Mouse (Mus musculus): ENCODE measurements at regions not wholly inside any gene's neighbourhood (a gene's known extent, or its start where the extent isn't known, plus 50 kb on each side); places are given as distances from the start of the nearest gene placed in this dataset.

DNA sequence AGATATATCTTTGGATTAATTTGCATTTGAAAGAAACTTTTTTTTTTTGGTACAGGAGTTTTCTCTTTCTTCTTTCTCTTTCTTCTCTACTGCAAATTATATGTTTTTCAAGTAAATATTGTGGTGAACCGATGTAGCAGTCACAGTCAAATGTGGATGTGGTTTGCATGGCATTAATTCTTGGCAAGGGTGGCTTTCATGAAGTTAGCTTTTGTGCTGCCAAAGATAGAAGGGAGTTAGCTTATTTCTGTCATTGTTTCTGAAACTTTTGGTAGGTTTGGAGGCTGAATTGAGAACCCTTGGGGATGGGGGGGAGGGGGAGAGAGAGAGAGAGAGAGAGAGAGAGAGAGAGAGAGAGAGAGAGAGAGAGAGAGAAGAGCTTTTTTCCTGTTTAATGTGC lies 166.1 kb upstream of the Ubash3b start:
- no peaks in the 10 kb centered on the region for H3K9me3 ChIP-seq
- H3K4me1 ChIP-seq (replicated peaks), result peaks cover 47% of the 10 kb centered on the region
- ATAC-seq (ENCODE audit: low read depth), result no peak
- H3K4me2 ChIP-seq, result peak overlapping the region; percentile 54
- 23% methylated on average over 1 of the region's 1 CpGs for WGBS
- H3K9ac ChIP-seq, result peak overlapping the region; percentile 65; the same call in 1 of the 2 replicates
- peak overlapping the region; percentile 86 for H3K27ac ChIP-seq (replicated peaks)
- H3K4me3 ChIP-seq, result peak overlapping the region; percentile 34
- no peaks in the 10 kb centered on the region for H3K36me3 ChIP-seq
- no peaks in the 10 kb centered on the region for H3K27me3 ChIP-seq

GRCm38 (mm10) chr9:41326772-41327560 lies 165.5 kb upstream of the Ubash3b start:
- Histone ChIP-seq H3K4me2 (peak overlapping the region; percentile 54), H3K4me1 (replicated peaks) (peaks cover 47% of the 10 kb centered on the region), H3K9ac (peak overlapping the region; percentile 56; the same call in 1 of the 2 replicates), H3K36me3 (no peaks in the 10 kb centered on the region), H3K9me3 (no peaks in the 10 kb centered on the region), H3K4me3 (peak overlapping the region; percentile 34), H3K27ac (replicated peaks) (peak overlapping the region; percentile 86), H3K27me3 (no peaks in the 10 kb centered on the region)
- peak; percentile 73; the same call in 1 of the 2 replicates for ATAC-seq (ENCODE audit: low read depth)
- WGBS, result 7% methylated on average over 10 of the region's 10 CpGs

GRCm38 (mm10) chr9:41321521-41321920 lies 160.0 kb upstream of the Ubash3b start:
- Histone ChIP-seq H3K27me3 (no peaks in the 10 kb centered on the region), H3K27ac (replicated peaks) (no peak overlapping the region), H3K9ac (no peak overlapping the region), H3K4me1 (replicated peaks) (peaks cover 16% of the 10 kb centered on the region), H3K9me3 (0 out of 2 replicates have a peak, but pooled peaks cover under 1% of the 10 kb centered on the region), H3K4me3 (no peak overlapping the region), H3K4me2 (no peak overlapping the region), H3K36me3 (no peaks in the 10 kb centered on the region)
- ATAC-seq (ENCODE audit: low read depth), result no peak
- WGBS, result 80% methylated on average over 7 of the region's 7 CpGs

DNA sequence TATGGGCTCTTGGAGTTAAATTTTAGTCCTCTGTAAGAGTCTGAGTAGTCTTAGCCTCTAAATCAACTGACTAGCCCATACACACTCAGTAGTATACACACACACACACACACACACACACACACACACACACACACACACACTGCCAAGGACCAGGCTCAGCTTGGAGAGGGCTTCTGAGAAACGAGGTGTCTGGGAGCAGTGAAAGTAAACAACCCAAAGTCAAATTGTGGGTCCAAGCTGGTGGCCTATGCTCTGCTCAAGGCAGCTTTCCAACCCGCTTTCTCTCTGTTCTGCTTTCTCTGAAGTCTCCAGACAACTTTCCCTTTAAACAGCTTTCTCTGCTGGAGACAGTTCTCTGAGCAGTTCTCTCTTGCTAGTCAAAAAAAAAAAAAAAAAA lies 157.6 kb upstream of the Ubash3b start:
- H3K9ac ChIP-seq, result no peak overlapping the region
- ATAC-seq (ENCODE audit: low read depth), result no peak
- no peak overlapping the region for H3K4me3 ChIP-seq
- no peak overlapping the region for H3K4me2 ChIP-seq
- H3K27ac ChIP-seq (replicated peaks), result no peak overlapping the region
- H3K4me1 ChIP-seq (replicated peaks), result no peaks in the 10 kb centered on the region
- 71% methylated on average over 2 of the region's 2 CpGs for WGBS
- H3K9me3 ChIP-seq, result 0 out of 2 replicates have a peak, but pooled peaks cover 3% of the 10 kb centered on the region
- H3K36me3 ChIP-seq, result no peaks in the 10 kb centered on the region
- no peaks in the 10 kb centered on the region for H3K27me3 ChIP-seq

DNA sequence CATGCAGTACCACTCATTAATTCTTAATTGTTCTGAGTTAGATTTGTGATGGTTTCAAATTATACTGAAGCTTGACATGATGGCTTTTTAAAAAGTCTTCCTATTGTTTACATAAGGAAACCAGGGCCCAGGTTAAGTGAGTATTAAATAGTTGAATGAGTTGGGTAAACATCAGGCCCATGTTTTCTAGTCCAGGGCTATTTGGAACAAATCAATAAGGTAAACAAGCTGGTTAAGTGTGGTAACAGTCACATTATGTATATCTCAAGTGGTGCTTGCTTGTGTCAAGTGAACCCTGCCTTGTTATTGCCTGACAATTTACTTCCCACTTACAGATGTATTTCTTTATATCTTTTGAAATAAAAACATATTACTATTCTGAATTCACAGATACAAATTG lies 144.7 kb upstream of the Ubash3b start:
- no peak overlapping the region for H3K27ac ChIP-seq (replicated peaks)
- H3K9ac ChIP-seq, result no peak overlapping the region
- no peak overlapping the region for H3K4me3 ChIP-seq
- H3K4me1 ChIP-seq (replicated peaks), result peaks cover 29% of the 10 kb centered on the region
- no peak overlapping the region for H3K4me2 ChIP-seq
- ATAC-seq (ENCODE audit: low read depth), result no peak
- no peaks in the 10 kb centered on the region for H3K36me3 ChIP-seq
- H3K9me3 ChIP-seq, result no peaks in the 10 kb centered on the region
- H3K27me3 ChIP-seq, result no peaks in the 10 kb centered on the region

- Histone ChIP-seq H3K9ac (no peak overlapping the region), H3K9me3 (no peaks in the 10 kb centered on the region), H3K4me1 (replicated peaks) (peaks cover 29% of the 10 kb centered on the region), H3K4me3 (no peak overlapping the region), H3K27ac (replicated peaks) (peak overlapping the region; percentile 85), H3K27me3 (no peaks in the 10 kb centered on the region), H3K4me2 (peak overlapping the region; percentile 34; the same call in 1 of the 2 replicates), H3K36me3 (no peaks in the 10 kb centered on the region)
- WGBS, result 25% methylated on average over 3 of the region's 3 CpGs
- ATAC-seq (ENCODE audit: low read depth), result peak; percentile 73
Measured at GRCm38 (mm10) chr9:41303494-41303828, 142.0 kb upstream of the Ubash3b start.

GRCm38 (mm10) chr9:41302809-41303493 lies 141.5 kb upstream of the Ubash3b start:
- Histone ChIP-seq H3K4me3 (no peak overlapping the region), H3K27ac (replicated peaks) (peak overlapping the region; percentile 85), H3K36me3 (no peaks in the 10 kb centered on the region), H3K4me1 (replicated peaks) (peaks cover 29% of the 10 kb centered on the region), H3K9ac (0 out of 2 replicates have a peak overlapping the region, but pooled peaks have one; percentile 38), H3K27me3 (no peaks in the 10 kb centered on the region), H3K9me3 (no peaks in the 10 kb centered on the region), H3K4me2 (peak overlapping the region; percentile 34)
- WGBS, result 13% methylated on average over 8 of the region's 8 CpGs
- ATAC-seq (ENCODE audit: low read depth), result peak; percentile 84

GRCm38 (mm10) chr9:41286145-41286468 lies 124.6 kb upstream of the Ubash3b start:
- no peak overlapping the region for H3K4me3 ChIP-seq
- H3K9ac ChIP-seq, result no peak overlapping the region
- H3K27me3 ChIP-seq, result no peaks in the 10 kb centered on the region
- H3K4me2 ChIP-seq, result no peak overlapping the region
- H3K9me3 ChIP-seq, result peaks cover 12% of the 10 kb centered on the region
- ATAC-seq (ENCODE audit: low read depth), result peak; percentile 62; the same call in 1 of the 2 replicates
- no peaks in the 10 kb centered on the region for H3K36me3 ChIP-seq
- peaks cover 36% of the 10 kb centered on the region for H3K4me1 ChIP-seq (replicated peaks)
- peak overlapping the region; percentile 78 for H3K27ac ChIP-seq (replicated peaks)
- 44% methylated on average over 4 of the region's 4 CpGs for WGBS

- Histone ChIP-seq H3K4me2 (no peak overlapping the region), H3K9me3 (peaks cover 7% of the 10 kb centered on the region; the same call in 1 of the 2 replicates), H3K4me3 (no peak overlapping the region), H3K27ac (replicated peaks) (peak overlapping the region; percentile 78), H3K9ac (no peak overlapping the region), H3K4me1 (replicated peaks) (peaks cover 36% of the 10 kb centered on the region), H3K36me3 (no peaks in the 10 kb centered on the region), H3K27me3 (no peaks in the 10 kb centered on the region)
- 35% methylated on average over 8 of the region's 8 CpGs for WGBS
- peak; percentile 89 for ATAC-seq (ENCODE audit: low read depth)
Measured at GRCm38 (mm10) chr9:41285266-41286144, 124.0 kb upstream of the Ubash3b start.

DNA sequence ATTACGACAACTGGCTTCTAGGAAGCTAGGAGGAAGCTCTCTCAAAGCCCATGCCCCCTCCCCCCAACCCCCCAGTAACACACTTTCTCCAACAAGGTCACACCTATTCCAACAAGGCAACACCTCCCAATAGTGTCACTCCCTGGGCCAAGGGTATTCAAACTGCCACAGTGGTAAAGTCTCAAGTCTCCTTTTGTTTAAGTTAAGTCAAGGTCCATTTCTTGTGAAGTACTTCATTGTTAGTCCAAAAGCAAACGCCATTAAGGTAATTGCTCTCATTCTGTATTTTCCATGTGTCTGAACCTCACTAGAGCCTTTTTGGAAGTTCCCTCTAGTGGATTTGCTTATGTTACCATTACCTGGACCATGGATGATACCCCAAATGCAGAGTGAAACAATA lies 116.2 kb upstream of the Ubash3b start:
- 84% methylated on average over 2 of the region's 2 CpGs for WGBS
- H3K9ac ChIP-seq, result no peak overlapping the region
- no peak overlapping the region for H3K4me2 ChIP-seq
- no peaks in the 10 kb centered on the region for H3K36me3 ChIP-seq
- no peaks in the 10 kb centered on the region for H3K27me3 ChIP-seq
- peaks cover under 1% of the 10 kb centered on the region; the same call in 1 of the 2 replicates for H3K9me3 ChIP-seq
- ATAC-seq (ENCODE audit: low read depth), result no peak
- H3K27ac ChIP-seq (replicated peaks), result no peak overlapping the region
- no peak overlapping the region for H3K4me3 ChIP-seq
- H3K4me1 ChIP-seq (replicated peaks), result peaks cover 17% of the 10 kb centered on the region

GRCm38 (mm10) chr9:41273839-41274271 lies 112.4 kb upstream of the Ubash3b start:
- peak overlapping the region; percentile 96 for H3K27ac ChIP-seq (replicated peaks)
- WGBS, result 6% methylated on average over 13 of the region's 13 CpGs
- H3K9me3 ChIP-seq, result no peaks in the 10 kb centered on the region; the same call in 1 of the 2 replicates
- peaks cover 22% of the 10 kb centered on the region for H3K4me1 ChIP-seq (replicated peaks)
- H3K4me2 ChIP-seq, result peak overlapping the region; percentile 71
- no peaks in the 10 kb centered on the region for H3K27me3 ChIP-seq
- H3K4me3 ChIP-seq, result peak overlapping the region; percentile 37
- H3K9ac ChIP-seq, result peak overlapping the region; percentile 79
- ATAC-seq (ENCODE audit: low read depth), result peak; percentile 68
- H3K36me3 ChIP-seq, result no peaks in the 10 kb centered on the region

Data from neural tube, embryonic 13.5 days (tissue).